Mouse (Mus musculus) midbrain, embryonic 14.5 days (tissue): ENCODE results near the gene Zdhhc24. TPM values are rescaled to one million over a fixed set of nuclear protein-coding genes. Genes with fewer than 3 reads are reported as not detected.
"Not testable (repeated sequence)": the region's sequence is repeated elsewhere in the genome, so short reads cannot be mapped to it uniquely, and the experiment has no call there.

Experiments
- ATAC-seq: fragments of 200-750 bp; cut with Nextera tagmentation; 2 replicates; pipeline ENCODE4 v1.8.0; 2017; ENCODE audit warnings: moderate number of reproducible peaks, moderate library complexity; ENCODE audit not compliant: low FRiP score, low TSS enrichment
- DNase-seq: peaks from one replicate; pipeline ENCODE4 v3.0.0-alpha.2; 2015
- H3K27ac ChIP-seq: fragments of 300-500 bp; sonication (generic); replicated peaks from 2 replicates; pipeline ENCODE4 v1.5.1; 2014; ENCODE audit warnings: mild to moderate bottlenecking, low read depth, low read length, moderate library complexity
- H3K27me3 ChIP-seq: fragments of 300-500 bp; sonication (generic); 2 replicates; pipeline ENCODE4 v1.6.1; 2014; ENCODE audit warnings: low read length, control low read depth, mixed read lengths; ENCODE audit not compliant: control insufficient read depth, insufficient read depth
- H3K36me3 ChIP-seq: fragments of 300-500 bp; sonication (generic); 2 replicates; pipeline ENCODE4 v1.6.1; 2014; ENCODE audit warnings: low read length, control low read depth; ENCODE audit not compliant: control insufficient read depth, insufficient read depth
- H3K4me1 ChIP-seq: fragments of 300-500 bp; sonication (generic); 2 replicates; pipeline ENCODE4 v1.6.1; 2014; ENCODE audit warnings: mild to moderate bottlenecking, antibody characterized with exemption, low read length, control low read depth; ENCODE audit not compliant: control insufficient read depth, insufficient read depth
- H3K4me2 ChIP-seq: fragments of 300-500 bp; sonication (generic); 2 replicates; pipeline ENCODE4 v1.6.1; 2014; ENCODE audit warnings: mild to moderate bottlenecking, low read length, moderate library complexity
- H3K4me3 ChIP-seq: fragments of 300-500 bp; sonication (generic); replicated peaks from 2 replicates; pipeline ENCODE4 v1.5.1; 2014; ENCODE audit warnings: low read depth, low read length
- H3K9ac ChIP-seq: fragments of 300-500 bp; sonication (generic); replicated peaks from 2 replicates; pipeline ENCODE4 v1.6.1; 2014; ENCODE audit warnings: mild to moderate bottlenecking, low read length, moderate library complexity
- H3K9me3 ChIP-seq: fragments of 300-500 bp; sonication (generic); 2 replicates; pipeline ENCODE4 v1.6.1; 2016; ENCODE audit warnings: low read length, control low read depth, mixed read lengths; ENCODE audit not compliant: control insufficient read depth
- WGBS: fragments of 180-500 bp; shearing (Covaris S2); extraction: QIAGEN DNeasy Blood & Tissue Kit; methylation state at CpG from one replicate; pipeline ENCODE4 v1.1.7; 2014; 5-methylcytosine and 5-hydroxymethylcytosine counted together
- polyA plus RNA-seq: library from polyadenylated mRNA; unstranded; fragments of >200 nt; fragmentation: Nextera tagmentation; extraction: Ambion mirVana; gene quantifications from 2 replicates; pipeline ENCODE4 v1.2.1, GENCODE M21; 2014

Zdhhc24 gene
- polyA plus RNA-seq, 1 experiment from 2014 or later = 19.4 TPM

DNA sequence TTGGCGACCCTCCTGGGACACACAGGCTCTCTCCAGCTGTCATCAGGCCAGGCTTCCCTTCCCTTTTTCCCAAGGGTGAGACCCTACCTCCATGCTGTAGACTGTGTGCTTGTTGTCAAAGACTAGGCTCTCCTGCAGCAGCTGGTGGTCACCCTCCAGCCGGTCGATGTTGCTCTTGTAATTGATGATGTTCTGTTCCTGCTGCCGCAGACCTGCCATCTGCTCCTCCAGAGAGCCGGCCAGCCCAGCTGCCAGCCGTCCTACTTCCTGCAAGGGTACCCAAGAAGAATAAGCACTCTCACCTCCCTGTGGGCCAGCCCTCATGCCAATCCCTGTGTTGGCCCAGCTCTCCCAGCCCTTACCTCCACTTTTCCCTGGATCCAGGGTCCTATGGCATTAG lies 15.4 kb upstream of the Zdhhc24 start:
- Histone ChIP-seq H3K9me3 (no peaks in the 10 kb centered on the region), H3K4me3 (no peak overlapping the region), H3K9ac (no peak overlapping the region), H3K4me2 (no peak overlapping the region), H3K27ac (no peak overlapping the region), H3K27me3 (no peaks in the 10 kb centered on the region), H3K36me3 (peaks cover 28% of the 10 kb centered on the region), H3K4me1 (no peaks in the 10 kb centered on the region)
- no peak for DNase-seq
- WGBS = 78% methylated on average over 6 of the region's 6 CpGs
- no peak for ATAC-seq

DNA sequence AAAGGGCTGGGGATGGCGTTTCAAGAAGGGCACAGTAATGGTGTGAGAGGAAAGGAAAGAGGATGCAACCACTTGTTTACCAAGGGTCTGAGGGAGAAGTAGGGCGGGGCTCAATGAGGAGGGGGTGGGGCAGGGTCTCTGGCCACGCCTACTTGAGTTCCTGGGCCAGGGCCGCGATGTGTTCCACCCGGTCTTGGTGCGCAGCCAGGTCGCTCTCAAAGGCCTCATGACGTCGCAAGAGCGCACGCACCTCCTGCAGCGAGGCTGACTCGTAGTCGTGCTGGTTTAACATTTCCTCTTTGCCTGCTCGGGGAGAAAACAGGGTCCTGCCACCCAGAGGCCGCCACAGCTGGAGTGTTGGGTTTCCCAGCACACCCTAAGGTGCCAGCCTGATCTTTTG lies 13.3 kb upstream of the Zdhhc24 start:
- peak; percentile 27 for DNase-seq
- Histone ChIP-seq H3K4me3 (no peak overlapping the region), H3K36me3 (peaks cover 14% of the 10 kb centered on the region), H3K4me1 (no peaks in the 10 kb centered on the region), H3K9ac (no peak overlapping the region), H3K27me3 (no peaks in the 10 kb centered on the region), H3K9me3 (no peaks in the 10 kb centered on the region), H3K27ac (no peak overlapping the region), H3K4me2 (0 out of 2 replicates have a peak overlapping the region, but pooled peaks have one; percentile 15)
- WGBS = 9% methylated on average over 17 of the region's 17 CpGs
- ATAC-seq = no peak

DNA sequence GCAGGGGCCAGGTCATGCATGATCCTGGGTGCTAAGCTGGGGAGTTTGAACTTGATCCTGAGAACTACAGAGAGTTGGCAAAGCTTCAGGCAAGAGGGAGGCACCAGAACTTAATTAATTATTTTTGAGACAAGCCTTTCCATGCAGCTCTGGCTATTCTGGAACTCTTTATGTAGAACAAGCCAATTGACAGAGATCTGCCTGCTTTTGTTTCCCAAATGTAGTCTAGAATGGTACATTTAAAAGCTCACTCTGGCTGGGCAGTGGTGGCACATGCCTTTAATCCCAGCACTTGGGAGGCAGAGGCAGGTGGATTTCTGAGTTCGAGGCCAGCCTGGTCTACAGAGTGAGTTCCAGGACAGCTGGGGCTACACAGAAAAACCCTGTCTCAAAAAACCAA lies 3.9 kb upstream of the Zdhhc24 start:
- WGBS = 80% methylated on average over 1 of the region's 1 CpGs
- H3K27ac ChIP-seq, DNase-seq, H3K9ac ChIP-seq, H3K9me3 ChIP-seq, H3K4me2 ChIP-seq, ATAC-seq, H3K36me3 ChIP-seq, H3K4me3 ChIP-seq, H3K27me3 ChIP-seq: not testable (repeated sequence)
- H3K4me1 ChIP-seq = peaks cover 10% of the 10 kb centered on the region

GRCm38 (mm10) chr19:4876241-4876640 lies 2.2 kb upstream of the Zdhhc24 start:
- Histone ChIP-seq H3K4me2 (no peak overlapping the region), H3K9ac (no peak overlapping the region), H3K4me3 (no peak overlapping the region), H3K9me3 (no peaks in the 10 kb centered on the region), H3K36me3 (no peaks in the 10 kb centered on the region), H3K4me1 (peaks cover 10% of the 10 kb centered on the region), H3K27me3 (no peaks in the 10 kb centered on the region), H3K27ac (no peak overlapping the region)
- WGBS = 75% methylated on average over 4 of the region's 4 CpGs
- ATAC-seq = no peak
- no peak for DNase-seq

DNA sequence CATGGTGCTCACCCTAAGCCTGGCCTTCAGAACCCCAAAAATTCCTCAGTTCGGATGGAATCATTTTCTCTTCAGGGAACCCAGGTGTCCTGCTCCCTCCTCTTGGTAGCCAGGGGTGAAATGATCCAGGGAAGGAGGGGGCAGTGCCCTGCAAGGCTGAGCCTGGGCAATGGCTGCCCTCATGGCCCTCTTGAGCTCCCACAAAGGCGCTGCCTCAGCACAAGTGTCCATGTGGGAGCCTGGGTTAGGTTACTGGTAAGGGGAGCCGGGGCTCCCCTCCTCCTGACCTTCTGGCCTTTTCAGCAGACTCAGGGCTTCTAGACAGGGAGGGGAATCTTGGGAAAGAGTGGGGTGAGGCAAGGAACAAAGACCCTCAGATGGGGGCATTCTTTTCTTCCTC lies 1.7 kb upstream of the Zdhhc24 start:
- H3K36me3 ChIP-seq = no peaks in the 10 kb centered on the region
- H3K4me2 ChIP-seq = no peak overlapping the region
- H3K9me3 ChIP-seq = no peaks in the 10 kb centered on the region
- 73% methylated on average over 3 of the region's 3 CpGs for WGBS
- DNase-seq (no peak), ATAC-seq (no peak)
- H3K4me1 ChIP-seq = peaks cover 10% of the 10 kb centered on the region
- H3K27ac ChIP-seq = no peak overlapping the region
- no peak overlapping the region for H3K4me3 ChIP-seq
- H3K27me3 ChIP-seq = no peaks in the 10 kb centered on the region
- no peak overlapping the region for H3K9ac ChIP-seq

DNA sequence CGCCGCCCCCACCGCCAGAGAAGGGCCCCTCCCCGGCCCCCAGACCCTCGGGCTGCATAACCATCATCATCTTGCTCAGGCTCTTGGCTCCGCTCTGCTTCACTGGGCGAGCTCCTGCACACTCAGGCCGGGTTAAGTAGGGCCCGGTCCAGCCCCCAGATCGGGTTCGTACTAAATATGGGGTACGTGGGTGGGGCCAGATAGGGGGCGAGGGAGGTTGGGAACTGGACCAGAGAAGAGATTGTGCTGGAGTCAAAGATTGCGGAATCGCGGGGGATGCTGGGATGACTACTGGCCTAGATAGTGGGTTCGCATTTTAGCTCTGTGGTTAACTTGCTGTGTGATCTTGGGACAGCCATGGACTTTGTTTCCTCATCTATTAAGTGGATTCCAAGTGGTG lies 683 bp upstream of the Zdhhc24 start, which contains the start of gene Actn3:
Gene Actn3 (minus strand): TSS at position 125 of the 400 bp plus-strand sequence.
- Histone ChIP-seq H3K4me1 (peaks cover 10% of the 10 kb centered on the region), H3K9ac (peak within 1 kb of the TSS; percentile 78), H3K4me2 (peak within 1 kb of the TSS; percentile 87), H3K27ac (peak within 1 kb of the TSS; percentile 78), H3K9me3 (no peaks in the 10 kb centered on the region), H3K36me3 (no peaks in the 10 kb centered on the region; the same call in 1 of the 2 replicates), H3K27me3 (no peaks in the 10 kb centered on the region), H3K4me3 (peak within 1 kb of the TSS; percentile 85)
- WGBS = 5% methylated on average over 17 of the region's 17 CpGs
- no peak for DNase-seq
- ATAC-seq = no peak

DNA sequence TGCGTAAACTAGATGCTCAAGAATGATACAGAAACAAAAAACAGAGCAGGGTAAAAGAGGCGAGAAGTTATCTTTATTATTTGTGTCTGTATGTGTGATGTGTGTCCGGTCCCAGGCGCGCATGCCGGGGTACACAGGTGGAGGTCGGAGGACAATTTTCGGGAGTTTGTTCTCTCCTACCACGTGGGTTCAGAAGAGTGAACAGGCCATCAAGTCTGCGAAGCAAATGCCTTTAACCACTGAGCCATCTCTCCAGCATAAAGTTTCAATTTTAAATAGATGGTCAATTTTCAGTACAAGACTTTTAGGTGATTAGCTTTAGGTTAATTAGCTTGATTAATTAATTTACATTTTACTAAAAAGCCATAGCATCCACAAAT lies 846 bp downstream of the Zdhhc24 start:
- Histone ChIP-seq H3K9ac (peak overlapping the region; percentile 78), H3K4me1 (peaks cover 10% of the 10 kb centered on the region), H3K27me3 (no peaks in the 10 kb centered on the region), H3K9me3 (no peaks in the 10 kb centered on the region), H3K4me2 (peak overlapping the region; percentile 87), H3K27ac (no peak overlapping the region), H3K4me3 (peak overlapping the region; percentile 85), H3K36me3 (peaks cover 11% of the 10 kb centered on the region; the same call in 1 of the 2 replicates)
- WGBS = 67% methylated on average over 10 of the region's 10 CpGs
- DNase-seq (no peak), ATAC-seq (no peak)

- Histone ChIP-seq H3K27ac (no peak overlapping the region), H3K4me2 (no peak overlapping the region), H3K4me1 (peaks cover 4% of the 10 kb centered on the region; the same call in 1 of the 2 replicates), H3K36me3 (peaks cover 11% of the 10 kb centered on the region; the same call in 1 of the 2 replicates), H3K9ac (no peak overlapping the region), H3K4me3 (no peak overlapping the region), H3K9me3 (no peaks in the 10 kb centered on the region), H3K27me3 (no peaks in the 10 kb centered on the region)
- WGBS = 88% methylated on average over 4 of the region's 4 CpGs
- ATAC-seq (no peak), DNase-seq (no peak)
Observed at GRCm38 (mm10) chr19:4883961-4884360, 5.5 kb downstream of the Zdhhc24 start.

GRCm38 (mm10) chr19:4889791-4890190 lies 11.3 kb downstream of the Zdhhc24 start:
- WGBS = 91% methylated on average over 10 of the region's 10 CpGs
- H3K36me3 ChIP-seq = peaks cover 52% of the 10 kb centered on the region

More at GRCm38 (mm10) chr19:4889791-4890190, 11.3 kb downstream of the Zdhhc24 start:
- H3K27ac ChIP-seq = no peak overlapping the region
- no peaks in the 10 kb centered on the region for H3K27me3 ChIP-seq
- H3K4me2 ChIP-seq = no peak overlapping the region
- no peaks in the 10 kb centered on the region for H3K4me1 ChIP-seq
- H3K4me3 ChIP-seq = no peak overlapping the region
- no peak overlapping the region for H3K9ac ChIP-seq
- H3K9me3 ChIP-seq = no peaks in the 10 kb centered on the region
- no peak for ATAC-seq
- no peak for DNase-seq
